Mouse (Mus musculus): Measurements from ENCODE around the gene Cdc27.

- TF ChIP-seq CTCF (IDR thresholded peaks at IDR 0.05; ENCODE audit: low read depth, low read length) (no peak), POLR2A (IDR thresholded peaks at IDR 0.05; ENCODE audit: borderline replicate concordance, low read depth, low read length) (no peak)
Observed at GRCm38 (mm10) chr11:104558651-104559403, 8.4 kb upstream of the Cdc27 start.
